Mouse (Mus musculus) heart, embryonic 14.5 days (tissue): ENCODE results near the gene Anks1b. TPM values are rescaled to one million over a fixed set of nuclear protein-coding genes. Genes with fewer than 3 reads are reported as not detected.

Source experiments
- ATAC-seq: fragments of 200-750 bp; cut with Nextera tagmentation; 2 replicates; pipeline ENCODE4 v1.8.0; 2017; ENCODE audit warnings: low read depth, moderate TSS enrichment; ENCODE audit not compliant: insufficient number of reproducible peaks, insufficient read depth, low FRiP score
- H3K27ac ChIP-seq, 2 experiments: fragments of 200-500 bp in 1 of 2; fragments of 300-500 bp in 1 of 2; sonication (generic) in 1 of 2; replicated peaks in 1 of 2; 2 replicates each; pipeline ENCODE4 v1.5.1; 2012 to 2014; ENCODE audit warnings: low read depth in 2 of 2, low read length in 2 of 2, control low read depth in 1 of 2, mild to moderate bottlenecking in 1 of 2, mixed read lengths in 1 of 2; ENCODE audit not compliant: control insufficient read depth in 1 of 2, insufficient read depth in 1 of 2
- H3K27me3 ChIP-seq: fragments of 300-500 bp; sonication (generic); 2 replicates; pipeline ENCODE4 v1.6.1; 2014; ENCODE audit warnings: mild to moderate bottlenecking, low read length, control low read depth; ENCODE audit not compliant: control insufficient read depth, insufficient read depth
- H3K36me3 ChIP-seq: fragments of 300-500 bp; sonication (generic); 2 replicates; pipeline ENCODE4 v1.6.1; 2014; ENCODE audit warnings: mild to moderate bottlenecking, control low read depth, low read length, mixed read lengths; ENCODE audit not compliant: control insufficient read depth, insufficient read depth
- H3K4me1 ChIP-seq, 2 experiments: fragments of 200-500 bp in 1 of 2; fragments of 300-500 bp in 1 of 2; sonication (generic) in 1 of 2; 2 replicates each; pipeline ENCODE4 v1.6.1; 2012 to 2014; ENCODE audit warnings: low read length in 2 of 2, control low read depth in 1 of 2, mixed read lengths in 1 of 2; ENCODE audit not compliant: control insufficient read depth in 2 of 2, insufficient read depth in 2 of 2
- H3K4me2 ChIP-seq: fragments of 300-500 bp; sonication (generic); 2 replicates; pipeline ENCODE4 v1.6.1; 2014; ENCODE audit warnings: mild to moderate bottlenecking, low read length
- H3K4me3 ChIP-seq, 2 experiments: fragments of 200-500 bp in 1 of 2; fragments of 300-500 bp in 1 of 2; sonication (generic) in 1 of 2; 2 replicates each; pipeline ENCODE4 v1.5.1; 2012 to 2014; ENCODE audit warnings: low read length in 2 of 2, mild to moderate bottlenecking in 2 of 2, control low read depth in 1 of 2, low read depth in 1 of 2, moderate library complexity in 1 of 2; ENCODE audit not compliant: control insufficient read depth in 1 of 2, insufficient read depth in 1 of 2
- H3K9ac ChIP-seq: fragments of 300-500 bp; sonication (generic); 2 replicates; pipeline ENCODE4 v1.6.1; 2014; ENCODE audit warnings: mild to moderate bottlenecking, low read length
- H3K9me3 ChIP-seq: fragments of 300-500 bp; sonication (generic); 2 replicates; pipeline ENCODE4 v1.6.1; 2016; ENCODE audit warnings: low read length, control low read depth; ENCODE audit not compliant: control insufficient read depth
- WGBS: fragments of 180-500 bp; shearing (Covaris S2); extraction: QIAGEN DNeasy Blood & Tissue Kit; methylation state at CpG from one replicate; pipeline ENCODE4 v1.1.7; 2014; 5-methylcytosine and 5-hydroxymethylcytosine counted together
- polyA plus RNA-seq: library from polyadenylated mRNA; unstranded; fragments of >200 nt; fragmentation: Nextera tagmentation; extraction: Ambion mirVana; gene quantifications from 2 replicates; pipeline ENCODE4 v1.2.1, GENCODE M21; 2014

Gene Anks1b
- polyA plus RNA-seq, 1 experiment from 2014 or later = 0.14 TPM

GRCm38 (mm10) chr10:90237290-90237689 lies 364.0 kb downstream of the Anks1b start:
- no peak for ATAC-seq
- Histone ChIP-seq H3K4me3 (no peak overlapping the region), H3K36me3 (no peaks in the 10 kb centered on the region), H3K27me3 (no peaks in the 10 kb centered on the region), H3K27ac (no peak overlapping the region), H3K4me2 (no peak overlapping the region), H3K4me1 (no peaks in the 10 kb centered on the region), H3K9ac (no peak overlapping the region), H3K9me3 (no peaks in the 10 kb centered on the region)
- 93% methylated on average over 3 of the region's 3 CpGs for WGBS

GRCm38 (mm10) chr10:90258944-90259714 lies 385.8 kb downstream of the Anks1b start:
- 68% methylated on average over 3 of the region's 3 CpGs for WGBS
- Histone ChIP-seq H3K27ac (no peak overlapping the region), H3K4me1 (no peaks in the 10 kb centered on the region), H3K9ac (no peak overlapping the region), H3K9me3 (no peaks in the 10 kb centered on the region), H3K27me3 (no peaks in the 10 kb centered on the region), H3K36me3 (no peaks in the 10 kb centered on the region), H3K4me2 (no peak overlapping the region), H3K4me3 (no peak overlapping the region)
- ATAC-seq = no peak

- H3K36me3 ChIP-seq = no peaks in the 10 kb centered on the region
- no peak for ATAC-seq
- WGBS = 88% methylated on average over 1 of the region's 1 CpGs
Measured at GRCm38 (mm10) chr10:90271321-90271720, 398.0 kb downstream of the Anks1b start.

GRCm38 (mm10) chr10:90273311-90273710 lies 400.0 kb downstream of the Anks1b start:
- WGBS = 73% methylated on average over 2 of the region's 2 CpGs
- Histone ChIP-seq H3K36me3 (no peaks in the 10 kb centered on the region), H3K9me3 (no peaks in the 10 kb centered on the region), H3K4me3 (no peak overlapping the region), H3K9ac (no peak overlapping the region), H3K27ac (no peak overlapping the region), H3K4me1 (no peaks in the 10 kb centered on the region), H3K27me3 (no peaks in the 10 kb centered on the region), H3K4me2 (no peak overlapping the region)
- no peak for ATAC-seq

More at GRCm38 (mm10) chr10:90271321-90271720, 398.0 kb downstream of the Anks1b start:
- Histone ChIP-seq H3K4me1 (no peaks in the 10 kb centered on the region), H3K27me3 (no peaks in the 10 kb centered on the region), H3K9me3 (no peaks in the 10 kb centered on the region), H3K4me3 (no peak overlapping the region), H3K9ac (no peak overlapping the region), H3K4me2 (no peak overlapping the region), H3K27ac (no peak overlapping the region)

- no peaks in the 10 kb centered on the region for H3K27me3 ChIP-seq
- H3K4me2 ChIP-seq = no peak overlapping the region
- no peak overlapping the region for H3K4me3 ChIP-seq
- no peaks in the 10 kb centered on the region for H3K36me3 ChIP-seq
- WGBS = 67% methylated on average over 1 of the region's 1 CpGs
- H3K9ac ChIP-seq = no peak overlapping the region
- ATAC-seq = no peak
- H3K9me3 ChIP-seq = no peaks in the 10 kb centered on the region
- H3K27ac ChIP-seq = no peak overlapping the region
- no peaks in the 10 kb centered on the region for H3K4me1 ChIP-seq
Measured at GRCm38 (mm10) chr10:90286589-90286988, 413.3 kb downstream of the Anks1b start.

GRCm38 (mm10) chr10:90303249-90303648 lies 429.9 kb downstream of the Anks1b start:
- WGBS = 55% methylated on average over 1 of the region's 1 CpGs
- H3K27me3 ChIP-seq = no peaks in the 10 kb centered on the region
- H3K4me2 ChIP-seq = no peak overlapping the region
- no peaks in the 10 kb centered on the region for H3K36me3 ChIP-seq
- no peak overlapping the region for H3K27ac ChIP-seq
- no peak overlapping the region for H3K4me3 ChIP-seq
- no peaks in the 10 kb centered on the region for H3K4me1 ChIP-seq
- no peaks in the 10 kb centered on the region for H3K9me3 ChIP-seq
- H3K9ac ChIP-seq = no peak overlapping the region
- no peak for ATAC-seq

GRCm38 (mm10) chr10:90306156-90306555 lies 432.8 kb downstream of the Anks1b start:
- H3K36me3 ChIP-seq = no peaks in the 10 kb centered on the region
- H3K4me1 ChIP-seq = no peaks in the 10 kb centered on the region
- H3K4me3 ChIP-seq = no peak overlapping the region
- H3K4me2 ChIP-seq = no peak overlapping the region
- H3K9ac ChIP-seq = no peak overlapping the region
- ATAC-seq = no peak
- H3K9me3 ChIP-seq = no peaks in the 10 kb centered on the region
- H3K27ac ChIP-seq = no peak overlapping the region
- H3K27me3 ChIP-seq = no peaks in the 10 kb centered on the region
